Mouse (Mus musculus): ENCODE data around the gene C130026I21Rik.
A peak's percentile ranks its signal among the peaks of the same experiment; 100 is the strongest.
"Not testable (repeated sequence)": the region's sequence is repeated elsewhere in the genome, so short reads cannot be mapped to it uniquely, and the experiment has no call there.

The C130026I21Rik gene

GRCm38 (mm10) chr1:85121841-85122240, 148.5 kb downstream of the C130026I21Rik start:
- DNase-seq (ENCODE audit: low spot score), result not testable (repeated sequence)

GRCm38 (mm10) chr1:85118341-85118740, 152.0 kb downstream of the C130026I21Rik start:
- not testable (repeated sequence) for DNase-seq (ENCODE audit: low spot score)

DNA sequence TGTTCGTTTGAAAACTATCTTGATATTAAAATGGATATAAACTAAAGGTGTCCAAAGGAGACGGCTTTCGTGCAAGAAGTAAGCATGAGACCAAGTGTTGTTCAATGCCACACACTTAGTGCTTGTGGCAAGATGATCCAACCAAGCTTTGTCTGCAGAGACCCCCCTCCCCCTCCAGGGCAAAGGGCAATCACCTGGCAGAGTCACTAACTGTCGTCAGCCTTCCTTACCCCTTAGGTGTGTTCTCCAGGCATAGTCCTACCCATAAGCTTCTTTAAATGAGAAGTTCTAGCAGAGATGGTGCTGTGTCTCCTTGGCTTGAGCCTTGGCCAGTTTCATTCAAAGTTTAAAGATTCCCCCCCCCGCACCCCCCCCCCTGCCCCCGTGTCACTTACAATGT, 152.8 kb downstream of the C130026I21Rik start:
- DNase-seq (ENCODE audit: low spot score), result not testable (repeated sequence)

DNA sequence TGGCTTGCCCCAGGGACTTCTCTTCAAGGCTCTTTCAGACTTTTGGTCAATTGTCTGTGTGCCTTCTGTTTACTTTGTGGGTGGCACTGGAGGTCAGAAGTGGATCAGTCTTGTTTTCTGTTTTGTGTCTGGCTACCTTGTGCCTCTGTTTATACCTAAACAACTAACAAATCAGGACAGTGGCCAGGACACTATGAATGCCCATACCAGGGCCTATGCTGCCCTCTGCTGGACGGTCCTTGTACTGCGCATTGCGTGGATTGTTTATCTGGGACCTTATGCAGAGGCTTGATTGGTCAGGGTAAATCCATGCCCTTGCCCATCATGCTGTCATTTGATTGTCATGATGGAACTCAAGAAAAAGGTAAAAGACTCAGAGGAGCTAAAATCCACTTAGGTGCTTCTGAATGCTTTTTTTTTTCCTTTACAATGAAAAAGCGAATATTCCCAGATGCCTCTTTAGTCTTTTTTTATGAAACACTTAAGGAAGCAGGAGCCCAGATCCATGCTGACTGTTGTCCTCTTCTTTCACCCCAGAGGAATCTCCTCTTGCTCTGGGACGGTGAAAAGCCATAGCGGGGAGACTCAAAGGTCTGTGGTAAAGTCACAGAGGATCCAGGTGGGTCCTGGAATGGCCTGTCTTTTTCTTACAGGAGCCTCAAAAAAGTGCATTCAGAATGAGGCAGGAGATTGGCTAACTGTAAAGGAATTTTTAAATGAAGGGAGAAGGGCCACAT, 155.5 kb downstream of the C130026I21Rik start:
- not testable (repeated sequence) for DNase-seq (ENCODE audit: low spot score)

- DNase-seq (ENCODE audit: low spot score), result peak; percentile 0
Measured at GRCm38 (mm10) chr1:85114078-85114477, 156.3 kb downstream of the C130026I21Rik start.

- not testable (repeated sequence) for DNase-seq (ENCODE audit: low spot score)
Measured at GRCm38 (mm10) chr1:85112889-85113288, 157.5 kb downstream of the C130026I21Rik start.

DNA sequence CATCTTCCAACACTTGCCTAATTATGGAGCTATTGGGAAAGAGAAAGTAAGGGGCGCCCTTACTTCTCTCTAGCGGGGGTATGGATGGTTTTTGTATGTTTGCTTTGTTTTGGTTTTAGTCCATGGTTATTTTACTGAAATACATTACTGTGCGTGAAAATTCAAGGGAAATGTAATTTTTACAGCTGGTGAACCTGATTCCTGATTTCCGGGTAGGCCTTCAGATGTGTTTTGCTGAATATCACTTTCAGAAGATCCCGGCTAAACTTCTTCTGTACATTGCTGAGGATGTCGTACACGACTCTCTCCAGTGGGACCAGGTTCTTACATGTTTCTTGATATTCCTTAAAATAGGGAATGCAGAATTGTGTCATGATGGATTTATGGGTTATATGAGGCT, 158.1 kb downstream of the C130026I21Rik start:
- not testable (repeated sequence) for DNase-seq (ENCODE audit: low spot score)

DNA sequence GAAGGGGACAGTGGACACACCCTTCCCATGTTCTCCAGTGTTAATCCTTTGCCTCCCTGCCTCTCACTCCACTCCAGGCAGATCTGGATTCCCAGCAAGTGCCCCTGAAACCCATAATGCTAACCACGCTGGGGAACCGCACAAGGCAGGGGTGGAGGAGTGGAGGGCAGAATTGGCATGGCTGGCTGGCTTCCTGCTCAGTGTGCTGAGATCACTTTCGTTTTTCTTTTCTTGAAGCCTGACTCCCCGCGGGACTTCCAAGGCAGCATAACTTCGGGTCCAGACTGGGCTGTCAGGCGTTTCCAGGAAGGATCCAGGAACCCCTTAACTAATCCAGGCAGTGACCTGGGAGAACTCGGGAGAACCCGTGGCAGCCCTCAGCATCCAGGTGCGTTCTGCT, 158.8 kb downstream of the C130026I21Rik start:
- not testable (repeated sequence) for DNase-seq (ENCODE audit: low spot score)

DNA sequence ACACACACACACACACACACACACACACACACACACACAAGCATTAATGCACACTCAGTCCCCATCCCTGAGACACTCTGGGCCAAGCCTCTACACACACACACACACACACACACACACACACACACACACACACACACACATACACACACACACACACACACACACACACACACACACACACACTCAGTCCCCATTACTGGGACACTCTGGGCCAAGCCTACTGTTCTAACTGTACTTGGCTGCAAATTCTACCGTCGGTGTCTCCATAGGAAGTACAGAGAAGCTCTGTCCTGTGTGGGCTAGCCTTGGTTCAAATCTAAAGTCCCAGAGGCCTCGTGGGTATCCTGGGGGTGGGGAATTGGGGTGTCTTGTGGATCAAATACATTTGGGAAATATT, 159.5 kb downstream of the C130026I21Rik start:
- DNase-seq (ENCODE audit: low spot score), result not testable (repeated sequence)

- not testable (repeated sequence) for DNase-seq (ENCODE audit: low spot score)
Measured at GRCm38 (mm10) chr1:85109753-85110152, 160.6 kb downstream of the C130026I21Rik start, which contains the start of gene A530032D15Rik. Gene A530032D15Rik (minus strand): TSS chr1:85109853.

- not testable (repeated sequence) for DNase-seq (ENCODE audit: low spot score)
Measured at GRCm38 (mm10) chr1:85106013-85106412, 164.4 kb downstream of the C130026I21Rik start.

DNA sequence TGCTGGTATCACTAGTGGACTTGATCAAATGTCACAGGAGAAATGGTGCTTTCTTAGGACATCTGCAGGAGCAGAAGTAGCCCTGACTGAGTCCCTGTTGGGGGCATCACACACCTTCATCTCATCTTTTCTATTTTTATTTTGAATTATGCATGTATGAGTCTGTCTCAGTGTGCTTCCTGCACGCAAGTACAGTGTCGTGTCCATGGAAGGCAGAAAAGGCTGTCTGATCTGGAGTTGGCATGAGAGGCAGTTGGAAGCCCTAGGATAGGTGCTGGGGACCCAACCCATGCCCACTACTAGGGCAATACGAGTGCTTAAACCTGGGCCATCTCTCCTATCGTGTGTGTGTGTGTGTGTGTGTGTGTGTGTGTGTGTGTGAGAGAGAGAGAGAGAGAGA, 165.0 kb downstream of the C130026I21Rik start:
- not testable (repeated sequence) for DNase-seq (ENCODE audit: low spot score)

DNA sequence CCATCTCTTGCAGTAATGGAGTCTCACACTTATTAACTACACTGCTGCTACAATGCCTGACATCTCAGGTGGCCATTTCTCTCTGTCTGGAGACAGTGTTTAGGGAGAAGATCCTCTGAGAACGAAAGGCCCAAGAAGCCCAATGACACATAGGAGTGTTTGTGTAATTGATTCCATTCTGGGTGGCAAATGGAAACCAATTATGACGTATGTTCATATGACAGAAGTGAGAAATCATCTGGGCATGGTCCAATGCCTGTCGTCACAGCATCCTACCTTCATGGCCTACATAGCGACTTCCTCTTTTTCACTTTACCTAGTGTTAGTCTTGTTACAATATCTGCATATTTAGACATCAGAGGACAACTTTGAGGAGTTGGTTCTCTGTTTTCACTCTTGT, 168.6 kb downstream of the C130026I21Rik start:
- DNase-seq (ENCODE audit: low spot score), result not testable (repeated sequence)

- DNase-seq (ENCODE audit: low spot score), result not testable (repeated sequence)
Measured at GRCm38 (mm10) chr1:85099864-85100263, 170.5 kb downstream of the C130026I21Rik start, which contains the start of gene Gm10553. Gene Gm10553 (plus strand): TSS chr1:85100164.

GRCm38 (mm10) chr1:85099081-85099480, 171.3 kb downstream of the C130026I21Rik start:
- not testable (repeated sequence) for DNase-seq (ENCODE audit: low spot score)

DNA sequence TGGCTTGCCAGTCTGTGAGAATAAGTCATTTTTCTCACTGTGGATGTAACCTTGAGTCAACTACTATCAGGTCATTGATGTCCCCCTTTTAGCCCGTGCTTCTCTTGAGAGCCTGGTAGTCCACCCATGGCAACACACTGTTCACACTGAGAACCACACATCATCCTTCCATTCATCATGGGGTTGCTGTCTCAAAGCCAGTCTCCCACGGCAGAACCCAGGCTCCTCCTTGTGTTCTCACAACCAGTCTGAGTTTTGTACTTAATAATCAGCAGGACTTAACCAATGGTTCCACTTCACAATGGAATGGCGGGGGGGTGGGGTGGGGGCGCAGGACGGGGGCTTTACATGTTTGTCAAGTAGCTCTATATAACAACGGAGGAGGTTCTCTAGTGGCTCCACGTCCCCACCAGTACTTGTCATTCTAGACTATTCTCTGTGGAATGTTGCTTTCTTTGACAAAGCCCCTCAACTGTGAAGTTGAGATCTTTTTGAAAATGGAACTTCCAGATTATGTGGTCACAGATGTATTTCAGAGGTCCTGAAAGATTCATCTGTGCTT, 177.3 kb downstream of the C130026I21Rik start:
- not testable (repeated sequence) for DNase-seq (ENCODE audit: low spot score)

DNA sequence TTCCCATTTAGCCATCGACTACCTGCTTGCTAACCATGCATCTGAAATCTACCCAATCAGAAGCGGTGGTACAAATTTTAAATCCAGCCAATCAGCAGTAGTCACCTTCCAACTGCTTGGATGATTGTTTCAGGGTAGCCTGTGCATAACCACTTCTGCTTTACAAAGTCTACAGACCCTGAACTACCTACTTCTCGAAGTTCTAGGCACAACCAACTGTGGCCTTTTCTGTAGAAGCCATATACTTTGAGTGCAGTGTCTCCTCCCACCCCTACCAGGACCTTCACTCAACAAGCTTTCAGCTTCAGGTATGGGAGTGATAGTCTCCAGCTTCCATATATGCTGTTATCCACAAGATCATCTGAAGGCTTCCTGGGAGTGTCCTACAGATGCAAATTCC, 178.2 kb downstream of the C130026I21Rik start:
- not testable (repeated sequence) for DNase-seq (ENCODE audit: low spot score)

DNA sequence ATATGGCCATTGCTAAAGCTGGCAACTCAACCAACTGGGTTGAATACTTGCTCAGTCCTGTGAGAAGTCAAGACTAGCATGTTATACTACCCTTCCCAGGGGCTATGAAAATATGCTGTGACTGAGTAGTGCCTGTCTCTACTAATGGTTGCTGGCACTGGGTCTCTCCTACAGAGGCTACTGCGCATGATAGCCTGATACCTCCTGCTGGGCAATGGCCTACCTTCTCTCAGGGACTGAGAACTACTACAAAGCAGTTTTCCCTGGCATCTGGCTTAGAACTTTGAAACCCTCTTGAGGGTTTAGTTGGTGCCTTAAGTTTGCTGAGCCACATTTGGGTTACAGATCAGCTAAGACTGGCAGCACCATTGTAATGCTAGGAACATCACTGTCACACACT, 184.2 kb downstream of the C130026I21Rik start:
- DNase-seq (ENCODE audit: low spot score), result not testable (repeated sequence)

DNA sequence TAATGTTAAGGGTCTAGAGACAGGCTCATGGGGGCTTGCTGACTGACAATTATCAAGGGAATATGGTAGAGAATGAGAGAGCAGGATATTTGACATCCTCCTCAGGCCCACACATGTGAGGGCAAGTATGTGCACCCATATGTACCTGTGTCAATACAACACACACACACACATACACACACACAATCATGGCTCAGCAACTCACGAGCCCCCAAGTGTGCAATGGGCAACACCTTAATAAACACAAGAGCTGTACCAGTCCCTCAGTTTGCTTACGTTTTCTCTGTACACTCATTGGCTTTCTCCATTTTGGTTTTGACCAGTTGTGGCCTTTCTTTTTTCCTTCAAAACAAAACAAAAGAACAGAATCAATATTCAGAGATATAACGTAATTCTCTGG, 185.6 kb downstream of the C130026I21Rik start:
- not testable (repeated sequence) for DNase-seq (ENCODE audit: low spot score)

- not testable (repeated sequence) for DNase-seq (ENCODE audit: low spot score)
Measured at GRCm38 (mm10) chr1:85073099-85073498, 197.3 kb downstream of the C130026I21Rik start.

- not testable (repeated sequence) for DNase-seq (ENCODE audit: low spot score)
Measured at GRCm38 (mm10) chr1:85071690-85072089, 198.7 kb downstream of the C130026I21Rik start.

GRCm38 (mm10) chr1:85035801-85036200, 234.6 kb downstream of the C130026I21Rik start:
- DNase-seq (ENCODE audit: low spot score), result not testable (repeated sequence)

DNA sequence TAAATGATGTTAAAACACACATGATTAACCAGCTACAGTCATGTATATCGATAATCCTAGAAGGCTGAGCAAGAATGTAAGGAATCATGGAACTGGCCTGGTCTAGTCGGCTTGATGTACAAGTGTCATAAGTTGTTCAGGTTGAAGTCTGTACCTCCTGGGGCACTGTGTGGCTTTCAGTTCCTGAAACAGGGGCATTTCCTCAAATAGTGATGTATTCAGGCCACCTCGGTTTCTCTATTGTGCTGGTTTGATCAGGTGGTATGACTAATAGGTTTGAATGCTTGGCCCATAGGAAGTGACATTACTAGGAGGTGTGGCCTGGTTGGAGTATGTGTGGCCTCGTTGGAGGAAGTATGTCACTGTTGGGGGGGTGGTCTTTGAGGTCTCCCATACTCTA, 236.0 kb downstream of the C130026I21Rik start:
- DNase-seq (ENCODE audit: low spot score), result not testable (repeated sequence)

All from embryo, embryonic 10.5 days (tissue).